Mouse (Mus musculus): ENCODE data around the gene Gm6358. TPM values are rescaled to one million over a fixed set of nuclear protein-coding genes. Genes with fewer than 3 reads are reported as not detected.

Gene Gm6358
- total RNA-seq (2023), result not detected

GRCm38 (mm10) chr16:89140551-89140950 lies at the start of gene Gm6358:
Gene Gm6358, plus strand, starts transcription at chr16:89140851.

GRCm38 (mm10) chr16:89150786-89151185 lies 10.1 kb downstream of the Gm6358 start, which contains the start of gene Gm10061:
Gene Gm10061, plus strand, starts transcription at chr16:89151086.

GRCm38 (mm10) chr16:89157652-89158051 lies 17.0 kb downstream of the Gm6358 start, which contains the start of gene Gm9789:
Gene Gm9789, plus strand, starts transcription at chr16:89157952.

GRCm38 (mm10) chr16:89169190-89169589 lies 28.5 kb downstream of the Gm6358 start, which contains the start of gene Gm7735:
Gene Gm7735, plus strand, starts transcription at chr16:89169490.

GRCm38 (mm10) chr16:89174435-89174834 lies 33.8 kb downstream of the Gm6358 start, which contains the start of gene 1110057P08Rik:
Gene 1110057P08Rik, plus strand, starts transcription at chr16:89174735.

Other genes with a start within 250 kb of the Gm6358 start
- gene Krtap19-5, start 244.4 kb upstream of the Gm6358 start, total RNA-seq (2023), result not detected
- not detected for gene Krtap19-9b, start 208.6 kb upstream of the Gm6358 start, total RNA-seq (2023)
- gene Krtap16-3, start 178.0 kb upstream of the Gm6358 start, total RNA-seq (2023), result not detected
- gene Krtap22-2, start 130.1 kb upstream of the Gm6358 start, total RNA-seq (2023), result not detected
- not detected for gene Gm10229, start 125.6 kb upstream of the Gm6358 start, total RNA-seq (2023)
- not detected for gene Krtap6-1, start 109.2 kb upstream of the Gm6358 start, total RNA-seq (2023)
- gene Gm10228, start 99.4 kb upstream of the Gm6358 start, total RNA-seq (2023), result not detected
- not detected for gene Krtap6-5, start 93.0 kb upstream of the Gm6358 start, total RNA-seq (2023)
- not detected for gene 1110025L11Rik, start 76.8 kb upstream of the Gm6358 start, total RNA-seq (2023)
- gene Krtap6-3, start 56.8 kb upstream of the Gm6358 start, total RNA-seq (2023), result not detected
- gene Gm10061, start 10.2 kb downstream of the Gm6358 start, total RNA-seq (2023), result not detected
- not detected for gene Gm9789, start 17.1 kb downstream of the Gm6358 start, total RNA-seq (2023)
- gene Gm7735, start 28.6 kb downstream of the Gm6358 start, total RNA-seq (2023), result not detected
- gene 1110057P08Rik, start 33.9 kb downstream of the Gm6358 start, total RNA-seq (2023), result not detected
- not detected for gene Krtap20-2, start 65.0 kb downstream of the Gm6358 start, total RNA-seq (2023)